Mouse (Mus musculus) heart, embryonic 12.5 days (tissue): ENCODE results near the gene Blnk. TPM values are rescaled to one million over a fixed set of nuclear protein-coding genes. Genes with fewer than 3 reads are reported as not detected.

Source experiments
- ATAC-seq: fragments of 200-750 bp; cut with Nextera tagmentation; 2 replicates; pipeline ENCODE4 v1.8.0; 2017; ENCODE audit warnings: moderate TSS enrichment, moderate library complexity; ENCODE audit not compliant: insufficient number of reproducible peaks, low FRiP score
- H3K27ac ChIP-seq: fragments of 300-500 bp; sonication (generic); 2 replicates; pipeline ENCODE4 v1.5.1; 2016; ENCODE audit warnings: mild to moderate bottlenecking, moderate library complexity; ENCODE audit not compliant: poor library complexity, severe bottlenecking
- H3K27me3 ChIP-seq: fragments of 300-500 bp; sonication (generic); replicated peaks from 2 replicates; pipeline ENCODE4 v1.6.1; 2016; ENCODE audit warnings: mild to moderate bottlenecking, moderate library complexity
- H3K36me3 ChIP-seq: fragments of 300-500 bp; sonication (generic); 2 replicates; pipeline ENCODE4 v1.6.1; 2016; ENCODE audit warnings: mild to moderate bottlenecking, moderate library complexity
- H3K4me1 ChIP-seq: fragments of 300-500 bp; sonication (generic); replicated peaks from 2 replicates; pipeline ENCODE4 v1.6.1; 2016; ENCODE audit warnings: mild to moderate bottlenecking
- H3K4me2 ChIP-seq: fragments of 300-500 bp; sonication (generic); 2 replicates; pipeline ENCODE4 v1.6.1; 2016; ENCODE audit warnings: mild to moderate bottlenecking, moderate library complexity
- H3K4me3 ChIP-seq: fragments of 300-500 bp; sonication (generic); 2 replicates; pipeline ENCODE4 v1.5.1; 2016; ENCODE audit warnings: mild to moderate bottlenecking
- H3K9ac ChIP-seq: fragments of 300-500 bp; sonication (generic); 2 replicates; pipeline ENCODE4 v1.6.1; 2016; ENCODE audit warnings: mild to moderate bottlenecking, moderate library complexity
- H3K9me3 ChIP-seq: fragments of 300-500 bp; sonication (generic); replicated peaks from 2 replicates; pipeline ENCODE4 v1.6.1; 2016; ENCODE audit warnings: mild to moderate bottlenecking, moderate library complexity
- WGBS: fragments of 180-500 bp; shearing (Covaris S2); methylation state at CpG from one replicate; pipeline ENCODE4 v1.1.7; 2016; 5-methylcytosine and 5-hydroxymethylcytosine counted together
- polyA plus RNA-seq: library from polyadenylated mRNA; unstranded; fragments of >200 nt; fragmentation: Nextera tagmentation; extraction: Ambion mirVana; gene quantifications from 2 replicates; pipeline ENCODE4 v1.2.1, GENCODE M21; 2016

Gene Blnk
- polyA plus RNA-seq, 1 experiment from 2014 or later: 0.19 TPM

DNA sequence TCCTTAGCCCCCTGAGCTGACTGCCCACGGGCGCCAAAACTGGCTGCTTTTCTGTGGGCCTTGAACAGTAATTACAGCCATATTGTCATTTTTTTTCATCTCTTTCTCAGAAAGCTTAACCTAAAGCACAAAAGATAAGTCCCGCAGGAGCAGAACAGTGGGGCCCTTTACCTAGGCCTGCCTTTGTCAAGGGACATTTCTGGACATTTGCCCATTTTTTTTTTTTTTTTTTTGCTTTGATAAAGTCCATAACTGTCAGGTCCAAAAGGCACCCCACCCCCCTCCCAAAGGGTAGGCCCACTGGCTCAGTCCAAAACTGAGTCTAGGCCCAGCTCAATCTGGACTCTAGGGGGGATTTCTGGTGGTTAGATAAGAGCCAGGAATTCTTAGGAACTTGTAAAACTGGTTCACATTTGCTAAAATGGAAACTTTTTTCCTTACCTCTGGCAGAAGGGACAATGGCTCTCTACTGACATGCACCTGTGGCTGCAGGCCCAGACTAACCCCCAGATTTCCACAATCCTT is 29.9 kb downstream of the Blnk start:
- Histone ChIP-seq H3K4me2 (no peak overlapping the region), H3K36me3 (no peaks in the 10 kb centered on the region), H3K27ac (no peak overlapping the region), H3K4me1 (peaks cover 4% of the 10 kb centered on the region; the same call in 1 of the 2 replicates), H3K9ac (no peak overlapping the region), H3K4me3 (no peak overlapping the region), H3K27me3 (peaks cover 15% of the 10 kb centered on the region), H3K9me3 (no peaks in the 10 kb centered on the region)
- WGBS: 56% methylated on average over 3 of the region's 3 CpGs
- ATAC-seq: no peak

DNA sequence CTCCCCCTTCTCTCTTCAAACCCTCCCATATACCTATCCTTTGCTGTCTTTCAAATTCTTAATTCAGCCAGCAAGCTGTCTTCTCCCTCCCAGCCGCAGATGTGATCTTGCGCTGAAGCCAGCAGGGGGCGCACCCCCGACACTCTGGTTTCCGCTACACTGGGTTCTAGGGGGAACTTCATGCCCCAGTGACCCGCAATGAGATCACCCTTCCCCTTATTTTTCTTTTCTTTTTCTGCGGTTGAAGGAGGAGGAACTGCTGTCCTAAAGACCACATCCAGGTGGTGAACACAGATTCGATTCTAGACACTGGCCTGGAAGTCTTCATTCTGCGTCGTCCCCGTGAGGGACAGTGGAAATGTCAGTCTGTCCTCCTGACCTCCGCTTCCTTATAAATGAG is 31.3 kb downstream of the Blnk start:
- Histone ChIP-seq H3K4me1 (peaks cover 4% of the 10 kb centered on the region; the same call in 1 of the 2 replicates), H3K36me3 (no peaks in the 10 kb centered on the region), H3K27ac (no peak overlapping the region), H3K27me3 (peaks cover 20% of the 10 kb centered on the region), H3K4me3 (no peak overlapping the region), H3K9ac (no peak overlapping the region), H3K4me2 (no peak overlapping the region), H3K9me3 (no peaks in the 10 kb centered on the region)
- WGBS: 48% methylated on average over 12 of the region's 12 CpGs
- ATAC-seq: no peak

DNA sequence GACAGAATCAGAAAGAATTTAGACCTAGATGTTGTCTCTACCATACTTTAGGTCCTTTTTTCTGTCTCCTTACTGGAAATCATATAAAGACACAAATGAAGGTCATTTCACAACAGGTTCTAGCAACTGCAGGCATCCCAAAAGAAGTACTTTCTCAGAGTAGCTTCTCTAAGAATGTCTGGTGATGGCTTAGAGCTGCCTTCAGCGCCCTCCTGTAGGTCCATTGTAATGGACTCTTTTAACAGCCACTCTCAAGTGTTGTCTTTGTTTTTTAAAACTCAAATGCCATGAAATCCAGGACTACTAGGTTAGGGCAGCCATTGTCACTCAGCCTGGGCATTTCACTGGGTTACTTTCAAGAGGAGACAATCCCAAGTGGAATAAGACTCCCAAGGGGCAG is 35.4 kb downstream of the Blnk start:
- WGBS: 42% methylated on average over 1 of the region's 1 CpGs
- H3K9ac ChIP-seq: no peak overlapping the region
- H3K27me3 ChIP-seq: peaks cover 21% of the 10 kb centered on the region
- no peak overlapping the region for H3K4me2 ChIP-seq
- no peaks in the 10 kb centered on the region for H3K9me3 ChIP-seq
- H3K4me1 ChIP-seq: no peaks in the 10 kb centered on the region
- no peak overlapping the region for H3K27ac ChIP-seq
- ATAC-seq: no peak
- no peak overlapping the region for H3K4me3 ChIP-seq
- H3K36me3 ChIP-seq: no peaks in the 10 kb centered on the region

DNA sequence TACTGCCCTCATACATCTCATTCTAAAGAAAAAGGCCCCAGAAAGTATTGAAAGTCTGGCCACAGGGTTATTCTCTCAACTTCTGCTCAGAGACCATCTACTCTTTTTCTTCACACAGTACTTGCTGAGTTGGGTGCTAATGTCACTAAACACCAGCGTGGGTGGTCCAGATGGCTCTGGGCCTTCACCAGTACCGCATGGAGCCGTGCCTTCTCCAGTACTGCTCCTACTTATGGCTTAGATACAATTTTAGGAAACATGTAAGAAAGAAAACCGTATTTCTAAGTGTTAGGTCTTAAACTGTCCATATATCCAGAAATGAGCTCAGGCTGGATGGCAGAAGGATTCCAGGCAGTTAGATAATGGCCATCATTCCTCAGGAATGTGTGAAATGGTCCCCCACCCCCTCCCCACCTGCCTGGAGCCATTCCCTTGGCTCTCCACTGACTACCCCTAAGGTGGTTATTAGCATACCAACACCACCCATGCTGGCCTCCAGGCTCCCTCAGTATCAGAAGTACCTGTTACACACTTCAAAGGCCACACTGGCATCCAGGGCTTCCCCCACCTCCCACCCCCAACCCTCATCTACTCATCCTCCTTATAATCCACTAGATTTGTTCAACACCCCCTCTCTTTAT is 47.3 kb downstream of the Blnk start:
- no peak overlapping the region for H3K4me2 ChIP-seq
- no peaks in the 10 kb centered on the region for H3K36me3 ChIP-seq
- no peak overlapping the region for H3K27ac ChIP-seq
- no peaks in the 10 kb centered on the region for H3K9me3 ChIP-seq
- H3K27me3 ChIP-seq: no peaks in the 10 kb centered on the region
- H3K9ac ChIP-seq: no peak overlapping the region
- WGBS: 79% methylated on average over 4 of the region's 4 CpGs
- H3K4me3 ChIP-seq: no peak overlapping the region
- peaks cover 5% of the 10 kb centered on the region for H3K4me1 ChIP-seq
- no peak for ATAC-seq

DNA sequence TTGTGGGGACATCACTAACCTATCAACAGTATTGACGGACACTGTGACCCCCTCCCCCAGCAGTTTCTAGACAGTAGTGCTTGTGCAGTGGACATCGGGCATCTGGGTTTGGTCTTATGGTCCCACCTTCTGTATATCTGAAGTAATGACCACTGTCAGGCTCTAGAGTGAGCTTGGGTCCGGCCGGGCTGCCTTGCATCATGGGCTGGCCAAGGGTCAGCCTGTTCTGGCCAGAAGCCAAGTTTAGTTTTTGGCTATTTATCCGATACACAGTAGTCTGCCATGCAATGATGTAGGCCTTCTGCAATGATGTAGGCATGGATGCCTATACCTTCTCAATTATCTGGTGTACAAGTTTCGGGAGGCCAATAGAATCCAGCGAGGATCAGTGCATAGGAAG is 50.8 kb downstream of the Blnk start:
- Histone ChIP-seq H3K9me3 (no peaks in the 10 kb centered on the region), H3K9ac (no peak overlapping the region), H3K4me2 (no peak overlapping the region), H3K27ac (no peak overlapping the region), H3K4me1 (peaks cover 18% of the 10 kb centered on the region), H3K4me3 (no peak overlapping the region), H3K27me3 (no peaks in the 10 kb centered on the region), H3K36me3 (no peaks in the 10 kb centered on the region)
- WGBS: 85% methylated on average over 7 of the region's 7 CpGs
- ATAC-seq: no peak

DNA sequence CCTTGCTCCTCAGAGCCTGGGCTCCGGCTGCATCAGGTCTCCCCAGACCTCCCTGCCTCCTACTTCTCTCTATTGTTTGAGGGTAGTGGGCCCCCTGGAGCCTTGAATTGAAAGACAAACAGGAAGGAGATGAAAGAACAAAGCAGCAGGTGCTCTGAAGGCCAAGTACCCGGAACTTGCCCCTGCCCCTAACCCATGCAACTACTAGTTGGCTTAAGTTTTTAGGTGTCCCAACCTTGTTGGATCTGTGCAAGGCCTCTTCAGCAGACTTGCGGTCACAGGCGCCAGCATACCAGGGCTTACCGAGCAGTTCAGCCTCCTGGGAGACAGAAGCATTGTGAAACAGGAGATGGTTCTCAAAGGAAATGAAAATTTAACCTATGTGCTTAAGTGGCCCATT is 58.3 kb downstream of the Blnk start:
- no peak for ATAC-seq
- Histone ChIP-seq H3K27ac (no peak overlapping the region), H3K4me1 (peaks cover 2% of the 10 kb centered on the region), H3K27me3 (no peaks in the 10 kb centered on the region), H3K4me2 (no peak overlapping the region), H3K9ac (no peak overlapping the region), H3K4me3 (no peak overlapping the region), H3K36me3 (no peaks in the 10 kb centered on the region), H3K9me3 (no peaks in the 10 kb centered on the region)
- 44% methylated on average over 5 of the region's 5 CpGs for WGBS

DNA sequence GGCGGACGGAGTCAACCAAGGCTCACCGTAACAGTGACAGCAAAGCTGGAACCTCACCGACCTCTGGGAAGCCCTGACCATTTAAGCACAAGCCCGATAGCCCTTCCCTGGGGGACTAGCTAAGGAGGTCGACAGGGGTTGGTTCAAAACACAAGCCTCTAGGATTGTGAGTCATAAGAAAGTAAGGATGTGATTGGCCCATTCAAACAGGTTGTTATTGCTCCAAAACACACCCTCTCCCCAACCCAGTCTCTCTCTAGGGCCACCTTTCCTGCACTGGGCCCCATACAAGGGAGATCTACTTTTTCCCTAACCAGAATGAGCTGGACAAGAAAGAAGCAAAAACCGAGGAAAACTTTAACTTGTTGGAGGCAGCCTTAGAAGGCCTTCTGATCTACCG is 59.0 kb downstream of the Blnk start:
- Histone ChIP-seq H3K9me3 (no peaks in the 10 kb centered on the region), H3K4me1 (no peaks in the 10 kb centered on the region), H3K27ac (no peak overlapping the region), H3K4me3 (no peak overlapping the region), H3K36me3 (no peaks in the 10 kb centered on the region), H3K4me2 (no peak overlapping the region), H3K27me3 (no peaks in the 10 kb centered on the region), H3K9ac (no peak overlapping the region)
- no peak for ATAC-seq
- WGBS: 47% methylated on average over 8 of the region's 8 CpGs

DNA sequence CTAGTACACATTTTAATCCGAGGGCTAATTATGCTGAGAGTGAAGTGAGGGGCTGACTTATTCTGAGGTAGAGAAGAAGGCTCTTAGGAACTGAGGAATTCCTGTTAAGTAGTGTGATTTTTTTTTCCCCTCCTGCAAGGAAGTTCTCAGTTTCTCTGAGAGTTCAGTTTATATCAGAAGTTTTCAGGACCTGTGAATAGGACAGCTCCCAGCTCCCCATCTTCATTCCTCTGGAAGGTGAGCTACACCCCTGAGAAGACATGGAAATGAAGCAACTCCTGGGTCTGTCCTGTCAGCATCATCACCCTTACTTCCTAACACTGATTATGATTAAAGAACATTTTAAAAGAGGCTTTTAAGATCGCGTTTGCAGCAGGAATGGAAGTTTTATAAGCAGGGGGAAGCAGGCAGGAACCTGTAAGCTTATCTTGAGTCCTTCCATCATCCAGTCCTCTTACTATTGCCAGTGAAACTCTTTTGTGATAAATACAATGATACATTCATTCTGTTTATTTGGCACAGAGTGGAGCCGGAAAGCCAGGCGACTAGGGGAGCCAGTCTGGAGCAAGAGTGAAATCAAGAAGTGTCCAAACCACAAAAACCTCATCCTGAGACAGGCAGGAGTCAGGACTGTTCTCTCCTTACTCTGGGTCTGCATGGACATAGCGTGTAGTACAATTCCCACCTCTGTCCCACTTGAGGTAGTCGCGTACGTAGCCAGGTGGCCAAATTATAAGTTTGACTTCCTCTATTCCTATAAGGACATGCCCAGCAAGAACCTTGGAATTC is 62.6 kb downstream of the Blnk start:
- no peak for ATAC-seq
- WGBS: 60% methylated on average over 9 of the region's 9 CpGs
- no peaks in the 10 kb centered on the region for H3K36me3 ChIP-seq
- no peak overlapping the region for H3K27ac ChIP-seq
- H3K9ac ChIP-seq: no peak overlapping the region
- H3K27me3 ChIP-seq: no peaks in the 10 kb centered on the region
- no peak overlapping the region for H3K4me3 ChIP-seq
- H3K4me1 ChIP-seq: no peaks in the 10 kb centered on the region
- H3K9me3 ChIP-seq: no peaks in the 10 kb centered on the region
- H3K4me2 ChIP-seq: no peak overlapping the region

DNA sequence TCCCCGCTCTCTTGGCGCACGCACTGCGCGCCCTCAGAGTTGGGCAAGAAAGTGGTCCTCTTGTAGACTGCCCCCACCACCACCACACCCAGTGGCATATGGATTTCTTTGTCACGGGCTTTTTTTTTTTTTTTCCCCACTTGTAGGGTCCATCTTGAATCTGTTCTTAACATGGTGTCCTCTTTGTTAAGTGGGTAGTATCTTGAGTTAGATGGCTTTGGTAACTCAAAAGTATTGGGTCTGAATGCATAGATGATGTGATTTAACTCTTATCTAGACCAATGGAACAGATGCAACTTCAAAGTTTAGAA is 99.0 kb downstream of the Blnk start:
- peak overlapping the region; percentile 78 for H3K4me3 ChIP-seq
- peaks cover 7% of the 10 kb centered on the region; the same call in 1 of the 2 replicates for H3K9me3 ChIP-seq
- peak overlapping the region; percentile 66 for H3K9ac ChIP-seq
- ATAC-seq: no peak
- under 1% methylated on average over 6 of the region's 6 CpGs for WGBS
- H3K27me3 ChIP-seq: peaks cover 19% of the 10 kb centered on the region
- peak overlapping the region; percentile 76 for H3K4me2 ChIP-seq
- H3K4me1 ChIP-seq: no peaks in the 10 kb centered on the region
- no peaks in the 10 kb centered on the region for H3K36me3 ChIP-seq
- H3K27ac ChIP-seq: peak overlapping the region; percentile 86

DNA sequence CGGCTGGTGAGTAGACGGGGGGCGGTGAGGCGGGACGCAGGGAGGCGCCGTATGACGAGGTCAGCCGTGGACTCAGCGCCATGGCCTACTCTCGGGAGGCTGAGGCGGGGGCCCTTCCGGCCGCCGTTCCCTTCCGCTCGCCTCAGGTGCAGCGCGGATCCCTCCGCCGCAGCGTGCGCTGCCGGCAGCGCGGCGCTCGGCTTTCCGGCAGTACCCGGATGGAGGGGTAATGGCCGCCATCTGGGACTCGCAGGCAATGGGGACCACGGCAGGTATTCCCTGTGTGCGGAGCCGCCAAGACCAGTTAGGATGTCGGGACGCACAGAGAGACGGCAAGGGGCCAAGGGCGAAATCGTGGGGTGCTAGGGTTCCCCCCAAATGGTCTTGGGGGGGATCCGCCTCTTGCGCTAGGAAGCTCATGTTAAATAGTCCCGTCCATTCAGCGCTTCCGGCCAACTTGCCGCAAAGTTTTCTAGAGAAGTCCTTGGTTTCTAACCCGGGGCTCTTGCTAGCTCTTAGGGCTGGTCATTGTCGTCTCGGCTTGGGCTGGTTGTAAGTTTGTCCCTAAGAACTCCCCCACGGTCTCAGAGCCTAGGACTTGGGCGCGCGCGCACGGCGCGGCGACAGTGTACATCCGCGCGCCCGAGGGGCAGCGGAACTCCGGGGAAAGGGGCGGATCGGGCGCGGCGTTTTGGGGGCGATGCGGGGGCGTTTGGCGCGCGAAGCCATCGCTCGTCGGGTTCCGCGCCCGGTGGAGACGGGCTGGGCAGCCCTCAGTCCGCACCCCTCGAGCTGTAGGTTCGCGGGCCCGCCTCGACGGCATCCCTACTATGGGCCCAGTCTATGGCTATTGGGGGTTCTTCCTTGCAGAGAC is 99.6 kb downstream of the Blnk start, which contains the start of gene Zfp518a:
Zfp518a (plus strand) TSS at position 187 of the 874 bp plus-strand sequence.
- Histone ChIP-seq H3K4me1 (no peaks in the 10 kb centered on the region), H3K4me3 (peak within 1 kb of the TSS; percentile 78), H3K36me3 (no peaks in the 10 kb centered on the region), H3K27ac (peak within 1 kb of the TSS; percentile 86), H3K9ac (peak within 1 kb of the TSS; percentile 66), H3K27me3 (peaks cover 22% of the 10 kb centered on the region), H3K4me2 (peak within 1 kb of the TSS; percentile 76), H3K9me3 (peaks cover 7% of the 10 kb centered on the region; the same call in 1 of the 2 replicates)
- peak; percentile 92 for ATAC-seq
- under 1% methylated on average over 87 of the region's 89 CpGs for WGBS

DNA sequence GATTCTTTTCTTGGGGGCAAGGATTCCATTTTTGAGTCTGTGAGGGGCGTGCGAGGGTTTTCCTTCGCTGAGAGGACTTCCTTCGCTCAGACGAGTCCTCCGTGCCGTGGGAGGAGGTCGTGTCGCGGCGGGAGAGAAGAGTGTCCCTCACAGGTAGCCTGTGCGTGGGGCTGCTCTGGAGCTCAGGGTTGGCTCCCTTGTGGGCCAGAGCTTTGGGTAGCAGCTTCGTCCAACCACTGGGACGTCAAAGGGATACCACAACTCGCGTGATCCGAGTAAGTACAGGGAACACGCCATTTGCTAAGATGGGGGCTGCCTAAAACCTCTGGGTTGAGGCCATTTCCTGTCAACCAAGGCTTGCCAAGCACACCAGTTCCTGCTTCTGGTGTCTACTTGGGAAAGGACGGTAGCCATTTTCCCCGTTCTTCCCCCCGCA is 100.2 kb downstream of the Blnk start:
- 0 out of 2 replicates have a peak, but pooled peaks have one; percentile 20 for ATAC-seq
- WGBS: 51% methylated on average over 21 of the region's 21 CpGs

More for the DNA sequence above, 100.2 kb downstream of the Blnk start:
- Histone ChIP-seq H3K36me3 (no peaks in the 10 kb centered on the region), H3K4me1 (no peaks in the 10 kb centered on the region), H3K4me3 (peak overlapping the region; percentile 78), H3K4me2 (peak overlapping the region; percentile 76), H3K9me3 (peaks cover 7% of the 10 kb centered on the region; the same call in 1 of the 2 replicates), H3K27ac (peak overlapping the region; percentile 86), H3K9ac (peak overlapping the region; percentile 66), H3K27me3 (peaks cover 26% of the 10 kb centered on the region)
